ENCODE assay signal across 32 mouse cellular contexts in the genomic region with DNA sequence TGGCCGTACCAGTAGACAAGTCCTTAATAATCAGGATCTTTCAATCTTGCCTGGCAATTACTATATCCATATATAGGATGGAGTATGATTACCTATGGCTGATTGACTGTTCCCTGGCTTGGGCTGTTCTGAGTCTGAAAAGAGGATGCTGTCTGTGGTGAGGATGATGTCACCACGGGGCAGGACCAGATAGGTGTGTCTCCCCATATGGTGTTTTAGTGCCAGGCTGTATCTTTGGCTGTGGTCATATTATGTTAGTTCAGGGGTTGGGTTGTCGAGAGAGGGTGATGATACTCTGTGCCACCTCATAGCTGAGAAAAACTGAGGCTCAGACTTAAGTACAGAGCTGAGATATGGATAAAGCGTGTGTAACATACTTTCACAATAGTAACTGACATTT. TPM values are rescaled to one million over a fixed set of nuclear protein-coding genes. Genes with fewer than 3 reads are reported as not detected.
DNase-seq lines count a peak whose midpoint lies in the region; ATAC-seq lines count a peak whose summit lies in the region.
"Had no signal": no experiment of that assay in that cellular context is flagged by ENCODE, and none has a peak within 500 bp of the region (broad histone marks: within the 10 kb centered on the region; RNA-seq: fewer than 3 reads in every experiment).

No protein-coding gene starts in this region.

- no peaks in the 10 kb centered on the region for H3K36me3 ChIP-seq in hindbrain, embryonic 13.5 days
- H3K36me3 ChIP-seq: forebrain, embryonic 10.5 days; heart, embryonic 10.5 days; heart, embryonic 13.5 days; hindbrain, embryonic 15.5 days; intestine, embryonic 15.5 days had no signal

- H3K9ac ChIP-seq in hindbrain, embryonic 13.5 days: no peak overlapping the region
- H3K9ac ChIP-seq: forebrain, embryonic 13.5 days; heart, embryonic 13.5 days; hindbrain, embryonic 15.5 days; intestine, embryonic 15.5 days had no signal

- WGBS in hindbrain, embryonic 13.5 days: 92% methylated on average over 4 of the region's 4 CpGs

- no peaks in the 10 kb centered on the region for H3K27me3 ChIP-seq in hindbrain, embryonic 13.5 days
- H3K27me3 ChIP-seq: forebrain, embryonic 13.5 days; heart, embryonic 13.5 days; hindbrain, embryonic 15.5 days; intestine, embryonic 15.5 days had no signal

- DNase-seq in cerebellum, postnatal 25 days: peak; percentile 37 to 50
- no peak for DNase-seq in cerebellum, adult 9-10 months
- peak; percentile 19 to 41 for DNase-seq in natural killer cell, adult 2 months (ENCODE audit: low spot score in 2 of 2)
- DNase-seq in urinary bladder, postnatal 14 days (ENCODE audit: low spot score): no peak
- DNase-seq in gastrocnemius, postnatal 36 days: no peak
- DNase-seq: adrenal gland, adult 8-10 months; adrenal gland, postnatal 25 days; cerebellum, adult 11-12 months; cerebellum, adult 8-10 months; gastrocnemius, postnatal 10 days; heart, adult 2 months; heart, postnatal 14 days; heart, postnatal 4 days had no signal

- no peak overlapping the region for H3K4me2 ChIP-seq in hindbrain, embryonic 13.5 days
- H3K4me2 ChIP-seq: forebrain, embryonic 13.5 days; heart, embryonic 13.5 days; hindbrain, embryonic 15.5 days; intestine, embryonic 15.5 days had no signal

- H3K9me3 ChIP-seq in hindbrain, embryonic 13.5 days: no peaks in the 10 kb centered on the region
- H3K9me3 ChIP-seq: forebrain, embryonic 10.5 days; forebrain, embryonic 13.5 days; heart, embryonic 10.5 days; heart, embryonic 13.5 days; hindbrain, embryonic 15.5 days; intestine, embryonic 15.5 days had no signal

- intact Hi-C loops in gastrocnemius, postnatal 36 days (cut with DNase I): no loop called here

- H3K27ac ChIP-seq in hindbrain, embryonic 13.5 days: no peak overlapping the region
- H3K27ac ChIP-seq: forebrain, embryonic 10.5 days; forebrain, embryonic 13.5 days; heart, adult 2 months; heart, embryonic 10.5 days; heart, embryonic 13.5 days; hindbrain, embryonic 15.5 days; intestine, embryonic 15.5 days had no signal

- ATAC-seq in activated CD4-positive, CD25-positive, alpha-beta regulatory T cell, adult 4 months: peak; percentile 40
- ATAC-seq in megakaryocyte, adult 5-6 weeks (ENCODE audit: poor library complexity, severe bottlenecking): peak; percentile 64
- no peak for ATAC-seq in hindbrain, embryonic 13.5 days (ENCODE audit: low FRiP score)
- ATAC-seq: CD4-positive, CD25-positive, alpha-beta regulatory T cell, adult 4 months; forebrain, embryonic 13.5 days; forebrain, embryonic 16.5 days; intestine, embryonic 15.5 days had no signal

- peaks cover 8% of the 10 kb centered on the region; the same call in 1 of the 2 replicates for H3K4me1 ChIP-seq in hindbrain, embryonic 13.5 days (replicated peaks)
- H3K4me1 ChIP-seq: forebrain, embryonic 13.5 days; intestine, embryonic 15.5 days had no signal

- no peak overlapping the region for H3K4me3 ChIP-seq in hindbrain, embryonic 13.5 days
- H3K4me3 ChIP-seq: forebrain, embryonic 10.5 days; forebrain, embryonic 13.5 days; heart, adult 2 months; heart, embryonic 10.5 days; heart, embryonic 13.5 days; hindbrain, embryonic 15.5 days; intestine, embryonic 15.5 days had no signal

RNA-seq across cellular contexts. Expression of a gene that starts 11.9 kb away (rescaled TPM):
- polyA plus RNA-seq in activated CD4-positive, CD25-positive, alpha-beta regulatory T cell, adult 4 months (2017; shearing (Covaris generic)): not detected
- not detected in 2 replicates for total RNA-seq in megakaryocyte, adult 5-6 weeks (2015)
- total RNA-seq in megakaryocyte, adult 5-6 weeks (2017): 0.48 TPM in 1 of 2 replicates, not detected in the other
- not detected in 2 replicates for polyA plus RNA-seq in hindbrain, embryonic 13.5 days (2015; fragmentation: Nextera tagmentation; extraction: Ambion mirVana)
- under 1 TPM in 1 of 2 experiments, not detected in 1; 0.59 TPM for total RNA-seq in gastrocnemius, postnatal 36 days (2021)
- total RNA-seq: adrenal gland, adult 8-10 months; adrenal gland, postnatal 25 days; gastrocnemius, postnatal 10 days; MEL had no signal
- polyA plus RNA-seq: brain, embryonic 14.5 days; CD4-positive, CD25-positive, alpha-beta regulatory T cell, adult 4 months; embryonic facial prominence, embryonic 11.5 days; embryonic facial prominence, embryonic 14.5 days; forebrain, embryonic 10.5 days; forebrain, embryonic 13.5 days; forebrain, embryonic 16.5 days; gonadal fat pad, adult 2 months; heart, adult 2 months; heart, embryonic 10.5 days; heart, embryonic 13.5 days; heart, embryonic 16.5 days; hindbrain, embryonic 11.5 days; hindbrain, embryonic 15.5 days; intestine, embryonic 15.5 days had no signal

RNA-seq across cellular contexts. Expression of a gene that starts 11.9 kb away (rescaled TPM):
- polyA plus RNA-seq in activated CD4-positive, CD25-positive, alpha-beta regulatory T cell, adult 4 months (2017; shearing (Covaris generic)): not detected
- not detected in 2 replicates for total RNA-seq in megakaryocyte, adult 5-6 weeks (2015)
- total RNA-seq in megakaryocyte, adult 5-6 weeks (2017): not detected in 2 replicates
- not detected in 2 replicates for polyA plus RNA-seq in hindbrain, embryonic 13.5 days (2015; fragmentation: Nextera tagmentation; extraction: Ambion mirVana)
- total RNA-seq in gastrocnemius, postnatal 36 days (2021): not detected
- total RNA-seq: adrenal gland, adult 8-10 months; adrenal gland, postnatal 25 days; gastrocnemius, adult 18-20 months; gastrocnemius, postnatal 10 days; heart, adult 2 months; heart, postnatal 14 days; heart, postnatal 4 days; MEL had no signal
- polyA plus RNA-seq: brain, embryonic 14.5 days; CD4-positive, CD25-positive, alpha-beta regulatory T cell, adult 4 months; embryonic facial prominence, embryonic 11.5 days; embryonic facial prominence, embryonic 14.5 days; forebrain, embryonic 10.5 days; forebrain, embryonic 13.5 days; forebrain, embryonic 16.5 days; heart, embryonic 10.5 days; heart, embryonic 13.5 days; heart, embryonic 16.5 days; hindbrain, embryonic 11.5 days; hindbrain, embryonic 15.5 days; intestine, embryonic 15.5 days had no signal

RNA-seq across cellular contexts. Expression of a gene that starts 17.7 kb away (rescaled TPM):
- polyA plus RNA-seq in activated CD4-positive, CD25-positive, alpha-beta regulatory T cell, adult 4 months (2017; shearing (Covaris generic)): not detected
- not detected in 2 replicates for total RNA-seq in megakaryocyte, adult 5-6 weeks (2015)
- not detected in 2 replicates for total RNA-seq in megakaryocyte, adult 5-6 weeks (2017)
- 0.19 and 0.22 TPM in 2 replicates for polyA plus RNA-seq in hindbrain, embryonic 13.5 days (2015; fragmentation: Nextera tagmentation; extraction: Ambion mirVana)
- not detected for total RNA-seq in gastrocnemius, postnatal 36 days (2021)
- total RNA-seq: adrenal gland, adult 8-10 months; adrenal gland, postnatal 25 days; gastrocnemius, adult 18-20 months; gastrocnemius, postnatal 10 days; heart, adult 2 months; heart, postnatal 4 days had no signal
- polyA plus RNA-seq: forebrain, embryonic 10.5 days; hindbrain, embryonic 11.5 days had no signal

RNA-seq across cellular contexts. Expression of a gene that starts 33.9 kb away (rescaled TPM):
- under 1 TPM; 0.15 to 0.63 TPM for polyA plus RNA-seq in activated CD4-positive, CD25-positive, alpha-beta regulatory T cell, adult 4 months (2017; shearing (Covaris generic))
- total RNA-seq in megakaryocyte, adult 5-6 weeks (2015): not detected in 2 replicates
- not detected in 2 replicates for total RNA-seq in megakaryocyte, adult 5-6 weeks (2017)
- 1.7 and 1.9 TPM in 2 replicates for polyA plus RNA-seq in hindbrain, embryonic 13.5 days (2015; fragmentation: Nextera tagmentation; extraction: Ambion mirVana)
- total RNA-seq in gastrocnemius, postnatal 36 days (2021): 1 to 10 TPM; 6.3 to 7.8 TPM

RNA-seq across cellular contexts. Expression of a gene that starts 36.3 kb away (rescaled TPM):
- polyA plus RNA-seq in activated CD4-positive, CD25-positive, alpha-beta regulatory T cell, adult 4 months (2017; shearing (Covaris generic)): 1 to 10 TPM in 1 of 2 experiments, under 1 TPM in 1; 0.99 to 3.6 TPM
- total RNA-seq in megakaryocyte, adult 5-6 weeks (2015): 0.31 and 0.41 TPM in 2 replicates
- total RNA-seq in megakaryocyte, adult 5-6 weeks (2017): 0.24 and 1.1 TPM in 2 replicates
- 86.2 and 86.4 TPM in 2 replicates for polyA plus RNA-seq in hindbrain, embryonic 13.5 days (2015; fragmentation: Nextera tagmentation; extraction: Ambion mirVana)
- 1 to 10 TPM; 4.3 to 5.4 TPM for total RNA-seq in gastrocnemius, postnatal 36 days (2021)

Comparison
In these comparisons a context has a peak if more than half of its experiments do, and no peak if none do; other contexts are left out.
1. DNase-seq: peak in cerebellum, postnatal 25 days (2 of 2) and natural killer cell, adult 2 months (2 of 2); none in cerebellum, adult 9-10 months (single experiment), urinary bladder, postnatal 14 days (single experiment) and gastrocnemius, postnatal 36 days (0 of 2).